Mouse (Mus musculus): Measurements from ENCODE around the gene Fap.

Fap gene

GRCm38 (mm10) chr2:62573753-62574159, at the start of gene Fap:
Fap (minus strand) TSS chr2:62574075.
- no peak for DNase-seq

GRCm38 (mm10) chr2:62623024-62623441, 49.2 kb upstream of the Fap start:
- DNase-seq = no peak

GRCm38 (mm10) chr2:62619679-62620078, 45.8 kb upstream of the Fap start:
- DNase-seq = no peak

GRCm38 (mm10) chr2:62618934-62619341, 45.1 kb upstream of the Fap start:
- DNase-seq = no peak

GRCm38 (mm10) chr2:62613133-62613532, 39.3 kb upstream of the Fap start:
- no peak for DNase-seq

- DNase-seq = no peak
Observed at GRCm38 (mm10) chr2:62606205-62606604, 32.3 kb upstream of the Fap start.

GRCm38 (mm10) chr2:62603530-62603929, 29.7 kb upstream of the Fap start:
- no peak for DNase-seq

GRCm38 (mm10) chr2:62596586-62596985, 22.7 kb upstream of the Fap start:
- DNase-seq = no peak

GRCm38 (mm10) chr2:62594491-62594890, 20.6 kb upstream of the Fap start:
- DNase-seq = no peak

- no peak for DNase-seq
Observed at GRCm38 (mm10) chr2:62591555-62591954, 17.7 kb upstream of the Fap start.

- DNase-seq = no peak
Observed at GRCm38 (mm10) chr2:62589333-62589732, 15.5 kb upstream of the Fap start.

GRCm38 (mm10) chr2:62585769-62586168, 11.9 kb upstream of the Fap start:
- no peak for DNase-seq

GRCm38 (mm10) chr2:62574962-62575361, 1.1 kb upstream of the Fap start:
- DNase-seq = no peak

- no peak for DNase-seq
Observed at GRCm38 (mm10) chr2:62574250-62574649, 375 bp upstream of the Fap start.

GRCm38 (mm10) chr2:62573099-62573752, 649 bp downstream of the Fap start:
- DNase-seq = no peak

- DNase-seq = no peak
Observed at GRCm38 (mm10) chr2:62564687-62565086, 9.2 kb downstream of the Fap start.

GRCm38 (mm10) chr2:62562661-62563485, 11.0 kb downstream of the Fap start:
- no peak for DNase-seq

- DNase-seq = no peak
Observed at GRCm38 (mm10) chr2:62557417-62557816, 16.5 kb downstream of the Fap start.

- DNase-seq = no peak
Observed at GRCm38 (mm10) chr2:62556349-62556748, 17.5 kb downstream of the Fap start.

- DNase-seq = no peak
Observed at GRCm38 (mm10) chr2:62549659-62550058, 24.2 kb downstream of the Fap start.

GRCm38 (mm10) chr2:62549131-62549530, 24.7 kb downstream of the Fap start:
- no peak for DNase-seq

GRCm38 (mm10) chr2:62548104-62548503, 25.8 kb downstream of the Fap start:
- no peak for DNase-seq

- no peak for DNase-seq
Observed at GRCm38 (mm10) chr2:62535483-62535882, 38.4 kb downstream of the Fap start.

GRCm38 (mm10) chr2:62531065-62531464, 42.8 kb downstream of the Fap start:
- no peak for DNase-seq

Measured in kidney, postnatal 25 days (tissue).